Mouse (Mus musculus) liver (tissue): ENCODE data around the gene Ushbp1.
"Not testable (repeated sequence)": the region's sequence is repeated elsewhere in the genome, so short reads cannot be mapped to it uniquely, and the experiment has no call there.

ENCODE experiments used
- DNase-seq: peaks from one replicate; pipeline ENCODE4 v3.0.0-alpha.2; 2020; ENCODE audit warnings: mixed read lengths

Ushbp1 gene

GRCm38 (mm10) chr8:71369040-71369718 lies 26.4 kb downstream of the Ushbp1 start:
- DNase-seq: no peak

GRCm38 (mm10) chr8:71368366-71368765 lies 27.2 kb downstream of the Ushbp1 start:
- DNase-seq: no peak

GRCm38 (mm10) chr8:71367529-71368176 lies 27.9 kb downstream of the Ushbp1 start:
- no peak for DNase-seq

DNA sequence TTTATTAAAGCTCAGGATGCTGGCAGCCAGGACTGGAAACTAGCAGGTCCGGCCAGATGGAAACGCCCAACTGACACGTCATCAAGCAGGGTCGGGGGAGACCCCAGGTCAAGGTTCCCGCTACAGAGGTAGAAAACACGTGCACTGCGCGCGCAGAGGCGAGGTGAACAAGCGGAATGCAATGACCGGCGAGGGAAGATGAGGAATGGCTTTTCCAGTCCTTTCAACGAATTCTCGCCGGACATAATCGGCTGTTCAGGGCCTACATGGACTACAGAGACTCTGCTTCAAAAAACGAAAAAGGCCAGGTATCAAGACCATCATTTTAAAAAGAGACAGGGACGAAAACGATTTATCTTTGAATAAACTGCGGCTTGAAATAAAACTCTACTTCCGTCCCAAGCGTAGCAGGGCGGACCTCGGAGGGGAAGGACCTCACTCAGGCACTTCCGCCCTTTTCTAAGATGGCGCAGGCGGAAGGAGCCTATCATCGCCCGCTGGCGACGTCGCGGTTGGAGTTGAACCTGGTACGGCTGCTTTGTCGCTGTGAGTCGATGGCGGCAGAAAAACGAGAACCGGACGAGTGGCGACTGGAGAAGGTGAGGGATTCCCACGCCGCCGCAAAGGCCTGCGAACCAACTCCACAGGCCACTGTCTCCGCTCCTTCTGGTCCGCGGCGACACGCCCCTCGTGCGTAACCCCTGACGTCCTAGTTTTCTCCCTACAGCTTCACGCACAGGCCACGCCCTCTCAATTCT lies 28.7 kb downstream of the Ushbp1 start, which contains the start of gene Use1:
Gene Use1, plus strand, starts transcription at position 78 of the 758 bp plus-strand sequence.
- peak; percentile 93 for DNase-seq

- no peak for DNase-seq
These were observed 37.6 kb downstream of the Ushbp1 start for GRCm38 (mm10) chr8:71358026-71358425.

GRCm38 (mm10) chr8:71351520-71351919 lies 44.1 kb downstream of the Ushbp1 start:
- DNase-seq: no peak

- no peak for DNase-seq
These were observed 44.5 kb downstream of the Ushbp1 start for GRCm38 (mm10) chr8:71351117-71351516.

DNA sequence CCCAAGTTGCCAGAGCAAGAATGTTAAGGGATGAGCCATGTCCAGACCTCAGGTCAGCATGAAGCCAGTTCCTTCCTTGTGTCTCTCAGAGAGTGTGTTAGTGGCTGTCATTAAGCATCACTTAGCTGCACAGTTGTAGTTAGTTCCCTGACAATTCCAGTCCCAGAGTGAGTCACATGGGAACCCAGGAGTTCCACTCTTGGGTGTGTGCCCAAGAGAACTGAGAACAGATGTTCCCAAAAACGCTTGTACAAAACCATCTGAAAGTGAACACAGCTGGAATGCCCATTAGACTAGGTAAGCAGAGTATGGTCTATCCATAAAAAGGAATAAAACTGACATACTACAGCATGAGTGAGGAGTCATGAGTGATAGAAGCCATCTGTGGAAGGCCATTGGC lies 49.0 kb downstream of the Ushbp1 start:
- DNase-seq: no peak

GRCm38 (mm10) chr8:71340625-71341024 lies 55.0 kb downstream of the Ushbp1 start:
- DNase-seq: peak; percentile 53

DNA sequence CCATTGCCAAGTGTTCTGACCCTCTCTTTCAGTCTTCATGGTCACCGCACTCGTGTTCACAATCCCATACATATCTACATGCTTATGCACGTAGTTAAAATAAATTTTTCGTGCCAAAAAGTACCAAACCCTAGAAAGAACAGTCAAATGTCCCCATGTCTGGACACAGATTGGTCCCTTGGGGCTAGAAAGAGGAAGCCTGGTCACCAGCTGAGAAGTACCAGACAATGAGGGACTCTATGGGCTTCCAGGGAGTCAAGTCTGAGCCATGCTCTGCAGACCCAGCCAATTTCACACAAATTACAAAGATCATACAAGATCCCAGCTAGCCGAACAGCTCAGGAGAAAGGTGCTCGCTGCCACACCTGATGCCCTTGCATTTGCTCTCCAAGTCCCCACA lies 57.8 kb downstream of the Ushbp1 start:
- not testable (repeated sequence) for DNase-seq
